Mouse (Mus musculus): ENCODE data around the gene Hpdl.

DNA sequence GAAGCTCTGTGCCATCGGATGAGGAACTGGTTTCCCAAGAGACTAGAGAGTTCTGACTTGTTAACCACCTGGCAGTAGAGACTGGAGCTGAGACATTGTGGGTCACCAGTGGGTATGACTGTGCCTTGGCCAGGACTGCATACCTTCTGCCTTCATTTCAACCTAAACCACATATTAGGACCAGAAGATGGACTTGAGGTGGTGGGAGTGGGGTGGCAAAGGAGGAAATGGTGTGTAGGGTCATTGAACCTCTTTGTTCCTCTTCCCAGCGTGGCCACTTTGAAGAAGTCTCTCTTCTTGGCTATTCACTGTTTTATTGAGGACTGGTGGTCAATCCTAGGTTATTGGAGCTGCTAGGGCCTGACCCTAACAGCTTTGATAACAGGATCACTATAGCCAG, 40.1 kb downstream of the Hpdl start:
- TF ChIP-seq GATA1 (IDR thresholded peaks at IDR 0.05; ENCODE audit: low read length) (no peak), TAL1 (IDR thresholded peaks at IDR 0.05; ENCODE audit: low read length) (no peak)
